Mouse (Mus musculus): ENCODE results near the gene Ppard. TPM values are rescaled to one million over a fixed set of nuclear protein-coding genes. Genes with fewer than 3 reads are reported as not detected.

Gene Ppard
- polyA plus RNA-seq, 1 experiment from 2014 or later, result 1.6 TPM

DNA sequence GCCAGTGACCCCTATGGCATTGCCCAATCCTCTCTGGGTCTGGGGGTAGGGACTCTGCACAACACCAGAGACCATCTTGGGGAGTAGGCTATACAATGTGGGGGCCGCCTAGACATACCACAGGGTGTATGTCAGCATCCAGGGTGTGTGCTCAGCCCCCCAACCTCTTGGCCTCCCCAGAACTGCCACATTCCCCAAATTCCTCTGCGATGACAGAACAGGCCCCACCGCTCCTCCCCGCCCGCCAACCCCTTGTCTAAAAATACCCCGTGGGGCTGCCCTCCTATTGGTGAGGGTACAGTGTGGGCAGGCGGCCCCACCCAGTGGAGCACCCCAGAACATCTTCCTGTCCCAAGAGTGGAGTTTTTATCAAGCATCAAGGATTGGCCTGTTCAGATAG, 108.1 kb downstream of the Ppard start:
- 0 out of 2 replicates have a peak, but pooled peaks cover 3% of the 10 kb centered on the region for H3K4me1 ChIP-seq (ENCODE audit: control insufficient read depth, insufficient read depth, low read length)
- no peak overlapping the region for H3K4me3 ChIP-seq (ENCODE audit: low read depth, low read length)
- no peak overlapping the region for H3K27ac ChIP-seq (ENCODE audit: low read length)
- no peaks in the 10 kb centered on the region for H3K36me3 ChIP-seq (ENCODE audit: control insufficient read depth, insufficient read depth, low read length)
- no peak overlapping the region; the same call in 1 of the 2 replicates for H3K4me2 ChIP-seq (ENCODE audit: low read length)
- WGBS, result 79% methylated on average over 7 of the region's 7 CpGs
- H3K9me3 ChIP-seq (replicated peaks; ENCODE audit: control insufficient read depth, low read length, poor library complexity, severe bottlenecking), result no peaks in the 10 kb centered on the region
- no peak for ATAC-seq
- no peaks in the 10 kb centered on the region for H3K27me3 ChIP-seq (ENCODE audit: control insufficient read depth, insufficient read depth, low read depth, low read length)
- H3K9ac ChIP-seq (ENCODE audit: low read depth, low read length), result peak overlapping the region; percentile 57; the same call in 1 of the 2 replicates

GRCm38 (mm10) chr17:28341091-28341490, 108.6 kb downstream of the Ppard start:
- H3K4me3 ChIP-seq (ENCODE audit: low read depth, low read length), result peak overlapping the region; percentile 26
- WGBS, result 4% methylated on average over 26 of the region's 26 CpGs
- peak; percentile 64 for ATAC-seq
- H3K9me3 ChIP-seq (replicated peaks; ENCODE audit: control insufficient read depth, low read length, poor library complexity, severe bottlenecking), result no peaks in the 10 kb centered on the region
- H3K27me3 ChIP-seq (ENCODE audit: control insufficient read depth, insufficient read depth, low read depth, low read length), result no peaks in the 10 kb centered on the region
- peak overlapping the region; percentile 47 for H3K4me2 ChIP-seq (ENCODE audit: low read length)
- no peak overlapping the region for H3K27ac ChIP-seq (ENCODE audit: low read length)
- H3K36me3 ChIP-seq (ENCODE audit: control insufficient read depth, insufficient read depth, low read length), result no peaks in the 10 kb centered on the region
- H3K4me1 ChIP-seq (ENCODE audit: control insufficient read depth, insufficient read depth, low read length), result 0 out of 2 replicates have a peak, but pooled peaks cover 3% of the 10 kb centered on the region
- H3K9ac ChIP-seq (ENCODE audit: low read depth, low read length), result peak overlapping the region; percentile 57

- 0 out of 2 replicates have a peak, but pooled peaks cover 3% of the 10 kb centered on the region for H3K4me1 ChIP-seq (ENCODE audit: control insufficient read depth, insufficient read depth, low read length)
- H3K27ac ChIP-seq (ENCODE audit: low read length), result no peak overlapping the region
- H3K27me3 ChIP-seq (ENCODE audit: control insufficient read depth, insufficient read depth, low read depth, low read length), result no peaks in the 10 kb centered on the region
- no peak overlapping the region for H3K4me3 ChIP-seq (ENCODE audit: low read depth, low read length)
- no peaks in the 10 kb centered on the region for H3K9me3 ChIP-seq (replicated peaks; ENCODE audit: control insufficient read depth, low read length, poor library complexity, severe bottlenecking)
- H3K4me2 ChIP-seq (ENCODE audit: low read length), result no peak overlapping the region
- 57% methylated on average over 4 of the region's 4 CpGs for WGBS
- no peak for ATAC-seq
- no peaks in the 10 kb centered on the region for H3K36me3 ChIP-seq (ENCODE audit: control insufficient read depth, insufficient read depth, low read length)
- H3K9ac ChIP-seq (ENCODE audit: low read depth, low read length), result no peak overlapping the region
These were observed 111.6 kb downstream of the Ppard start for GRCm38 (mm10) chr17:28344050-28344607.

GRCm38 (mm10) chr17:28344670-28345069, 112.2 kb downstream of the Ppard start:
- Histone ChIP-seq H3K4me1 (ENCODE audit: control insufficient read depth, insufficient read depth, low read length) (peaks cover 3% of the 10 kb centered on the region; the same call in 1 of the 2 replicates), H3K36me3 (ENCODE audit: control insufficient read depth, insufficient read depth, low read length) (no peaks in the 10 kb centered on the region), H3K4me2 (ENCODE audit: low read length) (no peak overlapping the region), H3K27ac (ENCODE audit: low read length) (no peak overlapping the region), H3K9me3 (replicated peaks; ENCODE audit: control insufficient read depth, low read length, poor library complexity, severe bottlenecking) (no peaks in the 10 kb centered on the region), H3K4me3 (ENCODE audit: low read depth, low read length) (no peak overlapping the region), H3K27me3 (ENCODE audit: control insufficient read depth, insufficient read depth, low read depth, low read length) (no peaks in the 10 kb centered on the region), H3K9ac (ENCODE audit: low read depth, low read length) (no peak overlapping the region)
- WGBS, result 68% methylated on average over 3 of the region's 3 CpGs
- no peak for ATAC-seq

GRCm38 (mm10) chr17:28345271-28345721, 112.8 kb downstream of the Ppard start:
- H3K4me2 ChIP-seq (ENCODE audit: low read length), result no peak overlapping the region
- H3K27me3 ChIP-seq (ENCODE audit: control insufficient read depth, insufficient read depth, low read depth, low read length), result no peaks in the 10 kb centered on the region
- no peak overlapping the region for H3K4me3 ChIP-seq (ENCODE audit: low read depth, low read length)
- no peaks in the 10 kb centered on the region for H3K9me3 ChIP-seq (replicated peaks; ENCODE audit: control insufficient read depth, low read length, poor library complexity, severe bottlenecking)
- peaks cover 6% of the 10 kb centered on the region for H3K4me1 ChIP-seq (ENCODE audit: control insufficient read depth, insufficient read depth, low read length)
- 21% methylated on average over 7 of the region's 8 CpGs for WGBS
- no peaks in the 10 kb centered on the region for H3K36me3 ChIP-seq (ENCODE audit: control insufficient read depth, insufficient read depth, low read length)
- no peak for ATAC-seq
- no peak overlapping the region for H3K9ac ChIP-seq (ENCODE audit: low read depth, low read length)
- H3K27ac ChIP-seq (ENCODE audit: low read length), result no peak overlapping the region

DNA sequence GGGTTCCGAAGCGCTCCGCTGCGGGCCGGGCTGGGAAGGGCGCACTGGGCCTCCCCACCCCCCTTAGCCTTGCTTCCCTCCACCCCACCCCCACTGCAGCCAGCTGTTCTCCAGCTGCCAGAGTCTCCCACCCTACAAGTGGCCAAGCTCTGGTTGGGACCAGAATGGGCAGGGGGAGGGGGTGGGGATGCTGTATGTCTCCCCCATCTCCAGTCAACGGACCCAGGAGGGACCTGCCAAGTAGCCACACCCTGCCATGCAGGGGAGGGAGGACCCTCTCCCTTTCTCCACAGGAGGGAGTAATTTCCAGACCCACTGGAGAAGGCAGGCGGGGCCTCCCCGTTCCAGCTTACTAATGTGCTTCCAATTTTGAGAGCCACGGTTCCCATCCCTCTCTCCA, 113.4 kb downstream of the Ppard start:
- Histone ChIP-seq H3K27me3 (ENCODE audit: control insufficient read depth, insufficient read depth, low read depth, low read length) (no peaks in the 10 kb centered on the region; the same call in 1 of the 2 replicates), H3K4me3 (ENCODE audit: low read depth, low read length) (no peak overlapping the region), H3K9ac (ENCODE audit: low read depth, low read length) (no peak overlapping the region), H3K9me3 (replicated peaks; ENCODE audit: control insufficient read depth, low read length, poor library complexity, severe bottlenecking) (no peaks in the 10 kb centered on the region), H3K4me1 (ENCODE audit: control insufficient read depth, insufficient read depth, low read length) (peaks cover 8% of the 10 kb centered on the region), H3K36me3 (ENCODE audit: control insufficient read depth, insufficient read depth, low read length) (no peaks in the 10 kb centered on the region), H3K4me2 (ENCODE audit: low read length) (no peak overlapping the region), H3K27ac (ENCODE audit: low read length) (no peak overlapping the region)
- WGBS, result 21% methylated on average over 9 of the region's 10 CpGs
- no peak for ATAC-seq

GRCm38 (mm10) chr17:28347327-28347726, 114.8 kb downstream of the Ppard start:
- Histone ChIP-seq H3K4me1 (ENCODE audit: control insufficient read depth, insufficient read depth, low read length) (peaks cover 10% of the 10 kb centered on the region), H3K4me2 (ENCODE audit: low read length) (no peak overlapping the region), H3K4me3 (ENCODE audit: low read depth, low read length) (no peak overlapping the region), H3K27me3 (ENCODE audit: control insufficient read depth, insufficient read depth, low read depth, low read length) (peaks cover 7% of the 10 kb centered on the region), H3K9me3 (replicated peaks; ENCODE audit: control insufficient read depth, low read length, poor library complexity, severe bottlenecking) (no peaks in the 10 kb centered on the region), H3K36me3 (ENCODE audit: control insufficient read depth, insufficient read depth, low read length) (no peaks in the 10 kb centered on the region), H3K9ac (ENCODE audit: low read depth, low read length) (no peak overlapping the region), H3K27ac (ENCODE audit: low read length) (no peak overlapping the region)
- 82% methylated on average over 10 of the region's 10 CpGs for WGBS
- no peak for ATAC-seq

DNA sequence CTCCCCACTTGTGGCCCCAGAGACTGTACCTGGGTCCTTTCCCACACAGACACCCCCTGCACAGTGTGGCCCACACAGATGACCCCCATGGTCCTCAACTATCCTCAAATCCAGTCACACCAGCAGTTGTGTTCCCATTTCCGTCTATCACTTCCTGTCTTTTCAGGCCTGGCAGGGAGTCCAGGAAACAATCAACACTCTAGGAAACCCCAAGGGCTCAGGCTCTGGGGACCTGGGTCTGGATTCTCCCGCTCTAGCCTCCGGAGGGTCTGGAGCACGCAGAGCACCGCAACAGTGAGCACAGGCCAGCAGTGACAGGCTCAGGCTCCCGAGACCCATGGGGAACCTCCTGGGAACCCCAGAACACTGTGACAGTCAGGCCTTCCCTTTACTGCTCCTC, 115.7 kb downstream of the Ppard start:
- H3K4me2 ChIP-seq (ENCODE audit: low read length), result no peak overlapping the region
- no peak overlapping the region for H3K27ac ChIP-seq (ENCODE audit: low read length)

DNA sequence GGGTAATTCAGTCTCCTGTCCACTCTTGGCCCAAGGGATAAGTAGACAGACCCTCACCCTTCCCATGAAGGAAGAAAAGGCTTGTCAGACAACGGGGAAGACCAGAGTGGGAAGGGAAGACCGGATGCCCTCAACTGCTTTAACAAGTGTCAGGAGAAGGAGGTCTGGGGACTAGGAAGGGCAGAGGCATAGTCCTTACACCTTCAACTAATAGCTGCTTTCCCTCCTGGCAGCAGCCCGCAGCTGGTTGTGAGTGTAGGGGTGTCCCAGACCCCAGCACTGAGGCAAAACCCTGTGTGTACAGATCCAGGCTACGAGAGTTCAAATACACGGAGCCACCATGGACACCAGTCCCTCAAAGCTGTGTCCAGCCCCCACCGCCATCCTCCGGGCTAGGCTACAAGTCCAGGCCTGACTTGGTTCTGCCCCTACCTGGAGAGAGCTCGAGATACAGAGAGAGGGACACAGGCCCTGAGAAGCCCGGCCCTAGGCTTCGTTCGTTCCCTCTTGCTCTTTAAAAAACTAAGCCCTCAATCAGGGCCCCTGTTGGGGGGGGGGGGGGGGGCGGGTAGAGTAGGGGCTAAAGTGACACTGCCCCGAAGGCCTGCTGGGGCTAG, 116.9 kb downstream of the Ppard start:
- H3K4me1 ChIP-seq (ENCODE audit: control insufficient read depth, insufficient read depth, low read length), result peaks cover 10% of the 10 kb centered on the region
- no peak overlapping the region for H3K27ac ChIP-seq (ENCODE audit: low read length)
- H3K4me3 ChIP-seq (ENCODE audit: low read depth, low read length), result peak overlapping the region; percentile 57
- no peak for ATAC-seq
- peak overlapping the region; percentile 74 for H3K9ac ChIP-seq (ENCODE audit: low read depth, low read length)
- peaks cover 12% of the 10 kb centered on the region for H3K27me3 ChIP-seq (ENCODE audit: control insufficient read depth, insufficient read depth, low read depth, low read length)
- H3K36me3 ChIP-seq (ENCODE audit: control insufficient read depth, insufficient read depth, low read length), result no peaks in the 10 kb centered on the region
- WGBS, result 16% methylated on average over 13 of the region's 13 CpGs
- H3K4me2 ChIP-seq (ENCODE audit: low read length), result peak overlapping the region; percentile 95
- H3K9me3 ChIP-seq (replicated peaks; ENCODE audit: control insufficient read depth, low read length, poor library complexity, severe bottlenecking), result no peaks in the 10 kb centered on the region

More for the DNA sequence above, 115.7 kb downstream of the Ppard start:
- Histone ChIP-seq H3K9me3 (replicated peaks; ENCODE audit: control insufficient read depth, low read length, poor library complexity, severe bottlenecking) (no peaks in the 10 kb centered on the region), H3K27me3 (ENCODE audit: control insufficient read depth, insufficient read depth, low read depth, low read length) (peaks cover 12% of the 10 kb centered on the region), H3K4me3 (ENCODE audit: low read depth, low read length) (no peak overlapping the region), H3K36me3 (ENCODE audit: control insufficient read depth, insufficient read depth, low read length) (no peaks in the 10 kb centered on the region), H3K4me1 (ENCODE audit: control insufficient read depth, insufficient read depth, low read length) (peaks cover 10% of the 10 kb centered on the region), H3K9ac (ENCODE audit: low read depth, low read length) (no peak overlapping the region)
- 64% methylated on average over 6 of the region's 6 CpGs for WGBS
- no peak for ATAC-seq
